ENCODE assay signal across 16 mouse cellular contexts in genomic region chr10:108356601-108357187, GRCm38 (mm10). TPM values are rescaled to one million over a fixed set of nuclear protein-coding genes. Genes with fewer than 3 reads are reported as not detected.
DNase-seq lines count a peak whose midpoint lies in the region; ATAC-seq and TF ChIP-seq lines count a peak whose summit lies in the region.
"Had no signal": no experiment of that assay in that cellular context is flagged by ENCODE, and none has a peak within 500 bp of the region (broad histone marks: within the 10 kb centered on the region; RNA-seq: fewer than 3 reads in every experiment).

No protein-coding gene starts in this region.

- 96% methylated on average over 12 of the region's 12 CpGs for WGBS in heart, embryonic 12.5 days
- 90% methylated on average over 12 of the region's 12 CpGs for WGBS in lung, embryonic 14.5 days
- 90% methylated on average over 12 of the region's 12 CpGs for WGBS in lung, adult 2 months
- WGBS in embryonic facial prominence, embryonic 13.5 days, result 95% methylated on average over 12 of the region's 12 CpGs
- 93% methylated on average over 12 of the region's 12 CpGs for WGBS in midbrain, embryonic 15.5 days

- H3K9ac ChIP-seq in heart, embryonic 12.5 days, result no peak overlapping the region
- no peak overlapping the region for H3K9ac ChIP-seq in lung, embryonic 14.5 days
- H3K9ac ChIP-seq in embryonic facial prominence, embryonic 13.5 days, result no peak overlapping the region
- no peak overlapping the region for H3K9ac ChIP-seq in midbrain, embryonic 15.5 days
- H3K9ac ChIP-seq: limb, embryonic 12.5 days had no signal

- H3K4me1 ChIP-seq in heart, embryonic 12.5 days (replicated peaks), result peaks cover 21% of the 10 kb centered on the region
- H3K4me1 ChIP-seq in lung, embryonic 14.5 days (ENCODE audit: insufficient read depth), result 0 out of 2 replicates have a peak, but pooled peaks cover 6% of the 10 kb centered on the region
- H3K4me1 ChIP-seq in lung, adult 2 months (ENCODE audit: control insufficient read depth, insufficient read depth, low read length), result peaks cover 7% of the 10 kb centered on the region
- H3K4me1 ChIP-seq in embryonic facial prominence, embryonic 13.5 days, result peaks cover 2% of the 10 kb centered on the region; the same call in 1 of the 2 replicates
- peaks cover 5% of the 10 kb centered on the region; the same call in 1 of the 2 replicates for H3K4me1 ChIP-seq in midbrain, embryonic 15.5 days

- no peak for DNase-seq in heart, adult 18-20 months
- no peak for DNase-seq in lung, embryonic 14.5 days
- no peak for DNase-seq in lung, adult 2 months
- DNase-seq in adrenal gland, adult (ENCODE audit: inconsistent age in 2 of 2, low spot score in 1 of 2), result no peak
- DNase-seq: adrenal gland, adult 2 months; cerebellum, postnatal 10 days; kidney, postnatal 10 days; layer of hippocampus, adult 9-11 months; retina, postnatal 1 day; spleen, adult 18-20 months; thymus, adult 2 months had no signal

- peak; percentile 34; the same call in 1 of the 2 replicates for ATAC-seq in heart, embryonic 12.5 days (ENCODE audit: insufficient number of reproducible peaks, low FRiP score)
- peak; percentile 19; the same call in 1 of the 2 replicates for ATAC-seq in lung, embryonic 14.5 days (ENCODE audit: insufficient read depth)
- ATAC-seq in embryonic facial prominence, embryonic 13.5 days (ENCODE audit: insufficient number of reproducible peaks, insufficient read depth, low FRiP score, low TSS enrichment, low read depth), result peak; percentile 71; the same call in 1 of the 2 replicates
- 0 out of 2 replicates have a peak, but pooled peaks have one; percentile 53 for ATAC-seq in midbrain, embryonic 15.5 days (replicated peaks)

- H3K9me3 ChIP-seq in heart, embryonic 12.5 days (replicated peaks), result no peaks in the 10 kb centered on the region
- H3K9me3 ChIP-seq in lung, embryonic 14.5 days (ENCODE audit: low read depth, low read length), result no peaks in the 10 kb centered on the region
- no peaks in the 10 kb centered on the region for H3K9me3 ChIP-seq in embryonic facial prominence, embryonic 13.5 days
- no peaks in the 10 kb centered on the region for H3K9me3 ChIP-seq in midbrain, embryonic 15.5 days
- H3K9me3 ChIP-seq: limb, embryonic 12.5 days had no signal

- no peak overlapping the region for H3K4me3 ChIP-seq in heart, embryonic 12.5 days
- no peak overlapping the region for H3K4me3 ChIP-seq in lung, embryonic 14.5 days (ENCODE audit: low read depth, low read length)
- H3K4me3 ChIP-seq in lung, adult 2 months (replicated peaks; ENCODE audit: extremely low read depth, low read depth, low read length), result no peak overlapping the region
- H3K4me3 ChIP-seq in embryonic facial prominence, embryonic 13.5 days, result no peak overlapping the region
- no peak overlapping the region for H3K4me3 ChIP-seq in midbrain, embryonic 15.5 days
- H3K4me3 ChIP-seq: limb, embryonic 12.5 days had no signal

- no peaks in the 10 kb centered on the region for H3K27me3 ChIP-seq in heart, embryonic 12.5 days (replicated peaks)
- H3K27me3 ChIP-seq in lung, embryonic 14.5 days (ENCODE audit: insufficient read depth, low read length), result no peaks in the 10 kb centered on the region
- no peaks in the 10 kb centered on the region for H3K27me3 ChIP-seq in embryonic facial prominence, embryonic 13.5 days
- no peaks in the 10 kb centered on the region for H3K27me3 ChIP-seq in midbrain, embryonic 15.5 days (replicated peaks)
- H3K27me3 ChIP-seq: limb, embryonic 12.5 days had no signal

- H3K36me3 ChIP-seq in heart, embryonic 12.5 days, result peaks cover 21% of the 10 kb centered on the region
- H3K36me3 ChIP-seq in lung, embryonic 14.5 days (ENCODE audit: insufficient read depth), result 0 out of 2 replicates have a peak, but pooled peaks cover 5% of the 10 kb centered on the region
- peaks cover 10% of the 10 kb centered on the region; the same call in 1 of the 2 replicates for H3K36me3 ChIP-seq in embryonic facial prominence, embryonic 13.5 days
- H3K36me3 ChIP-seq in midbrain, embryonic 15.5 days (replicated peaks), result no peaks in the 10 kb centered on the region
- H3K36me3 ChIP-seq: limb, embryonic 12.5 days had no signal

- no peak overlapping the region for H3K4me2 ChIP-seq in heart, embryonic 12.5 days
- no peak overlapping the region for H3K4me2 ChIP-seq in lung, embryonic 14.5 days
- H3K4me2 ChIP-seq in embryonic facial prominence, embryonic 13.5 days, result no peak overlapping the region
- no peak overlapping the region for H3K4me2 ChIP-seq in midbrain, embryonic 15.5 days
- H3K4me2 ChIP-seq: limb, embryonic 12.5 days had no signal

- no peak for TF ChIP-seq CTCF in lung, embryonic 14.5 days (IDR thresholded peaks at IDR 0.05; ENCODE audit: low read depth)
- TF ChIP-seq CTCF in lung, adult 2 months (IDR thresholded peaks at IDR 0.05; ENCODE audit: insufficient read depth, low read length), result no peak

- H3K27ac ChIP-seq in heart, embryonic 12.5 days (ENCODE audit: poor library complexity, severe bottlenecking), result no peak overlapping the region
- no peak overlapping the region for H3K27ac ChIP-seq in lung, embryonic 14.5 days (ENCODE audit: low read depth)
- no peak overlapping the region for H3K27ac ChIP-seq in embryonic facial prominence, embryonic 13.5 days
- no peak overlapping the region for H3K27ac ChIP-seq in midbrain, embryonic 15.5 days
- H3K27ac ChIP-seq: limb, embryonic 12.5 days; macrophage had no signal

- no peak for TF ChIP-seq POLR2A in lung, adult 2 months (IDR thresholded peaks at IDR 0.05; ENCODE audit: borderline replicate concordance, extremely low read depth, low read depth, low read length)

RNA-seq across cellular contexts. Expression of gene Pawr, which starts 24.8 kb away (rescaled TPM):
- polyA plus RNA-seq in heart, embryonic 12.5 days (2016; fragmentation: Nextera tagmentation; extraction: Ambion mirVana), result 21.0 and 23.2 TPM in 2 replicates
- 1 to 10 TPM; 4.4 to 4.8 TPM for total RNA-seq in heart, adult 18-20 months (2021)
- polyA plus RNA-seq in lung, embryonic 14.5 days (2014; fragmentation: Nextera tagmentation; extraction: Ambion mirVana), result 25.5 and 27.4 TPM in 2 replicates
- polyA plus RNA-seq in lung, adult 2 months (2012; rRNA removed), result 12.9 and 23.8 TPM in 2 replicates
- polyA plus RNA-seq in embryonic facial prominence, embryonic 13.5 days (2015; fragmentation: Nextera tagmentation; extraction: Ambion mirVana), result 5.8 and 6.3 TPM in 2 replicates
- polyA plus RNA-seq in midbrain, embryonic 15.5 days (2015; fragmentation: Nextera tagmentation; extraction: Ambion mirVana), result 2.5 and 3.2 TPM in 2 replicates
- polyA plus RNA-seq: macrophage had no signal

Comparison
In these comparisons a context has a peak if more than half of its experiments do, and no peak if none do; other contexts are left out.
1. ATAC-seq: peak in every context shown above with its lines; median percentile 71 in embryonic facial prominence, embryonic 13.5 days; 53 in midbrain, embryonic 15.5 days; 34 in heart, embryonic 12.5 days; 19 in lung, embryonic 14.5 days.